Mouse (Mus musculus) erythroblast, embryonic 14.5 days (primary cell): Measurements from ENCODE around the gene Usp35. TPM values are rescaled to one million over a fixed set of nuclear protein-coding genes. Genes with fewer than 3 reads are reported as not detected.

Experiments
- H3K27me3 ChIP-seq: 2 replicates; pipeline ENCODE4 v1.6.1; 2012; ENCODE audit warnings: inconsistent platforms; ENCODE audit not compliant: control insufficient read depth
- H3K36me3 ChIP-seq: 2 replicates; pipeline ENCODE4 v1.6.1; 2012; ENCODE audit warnings: mild to moderate bottlenecking, inconsistent platforms; ENCODE audit not compliant: control insufficient read depth
- H3K4me1 ChIP-seq: 2 replicates; pipeline ENCODE4 v1.6.1; 2012; ENCODE audit warnings: inconsistent platforms; ENCODE audit not compliant: control insufficient read depth
- H3K4me3 ChIP-seq: replicated peaks from 2 replicates; pipeline ENCODE3; 2012; ENCODE audit warnings: moderate library complexity, mild to moderate bottlenecking, inconsistent platforms
- H3K9me3 ChIP-seq: 2 replicates; pipeline ENCODE4 v1.6.1; 2012; ENCODE audit warnings: low read length, inconsistent platforms, mixed read lengths; ENCODE audit not compliant: control insufficient read depth
- GATA1 ChIP-seq: IDR thresholded peaks from 2 replicates; pipeline ENCODE4 v1.6.1; 2012; ENCODE audit warnings: low read length, inconsistent platforms, mixed read lengths
- TAL1 ChIP-seq: IDR thresholded peaks from 3 replicates; pipeline ENCODE4 v1.6.1; 2012; ENCODE audit warnings: low read length, inconsistent platforms, mixed read lengths
- polyA plus RNA-seq: library from polyadenylated mRNA; stranded (reverse); fragments of >175 nt; gene quantifications from 2 replicates; pipeline ENCODE4 v1.2.3, GENCODE M21; 2012

The Usp35 gene
- polyA plus RNA-seq, 1 experiment: 0.02 TPM

DNA sequence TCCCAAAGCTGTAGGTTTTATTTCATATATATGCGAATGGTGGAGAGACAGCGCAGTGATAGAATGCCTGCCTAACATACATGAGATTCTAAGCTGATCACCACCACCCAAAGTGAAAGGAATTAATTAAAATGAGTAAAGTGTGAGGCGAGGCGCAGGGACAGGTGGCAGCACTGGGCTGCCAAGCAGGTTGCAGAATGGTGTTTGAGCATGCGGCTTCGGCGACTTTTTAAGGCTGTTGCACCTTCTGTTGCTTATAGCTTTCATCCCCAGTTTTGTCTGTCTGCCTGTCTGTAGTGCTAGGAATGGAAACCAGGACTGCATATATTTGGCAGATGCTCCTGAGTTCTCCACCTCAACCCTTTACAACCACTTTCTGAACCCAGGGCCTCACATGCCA is 7.8 kb upstream of the Usp35 start:
- no peaks in the 10 kb centered on the region for H3K27me3 ChIP-seq
- H3K36me3 ChIP-seq: no peaks in the 10 kb centered on the region
- no peak for TF ChIP-seq GATA1
- TF ChIP-seq TAL1: no peak
- no peaks in the 10 kb centered on the region for H3K9me3 ChIP-seq
- H3K4me1 ChIP-seq: peaks cover 4% of the 10 kb centered on the region
- H3K4me3 ChIP-seq: no peak overlapping the region

DNA sequence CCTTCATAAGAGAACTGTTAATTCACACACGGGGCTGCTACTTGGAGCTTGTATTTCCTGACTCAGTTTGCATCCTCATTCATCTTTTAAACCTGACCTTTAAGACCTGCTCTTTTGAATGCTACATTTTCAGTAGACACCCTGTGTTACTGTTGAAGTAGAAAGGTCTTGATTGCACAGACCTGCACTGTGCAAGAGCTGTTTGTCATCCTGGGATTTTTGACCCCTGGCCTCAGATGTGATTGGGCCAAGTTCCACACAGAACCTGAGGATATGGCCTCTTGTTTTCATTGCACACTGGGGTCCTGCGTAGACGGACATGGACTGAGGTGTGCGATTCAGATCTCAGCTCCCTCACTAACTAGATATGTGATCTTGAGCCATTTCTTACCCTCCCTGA is 6.8 kb upstream of the Usp35 start:
- Histone ChIP-seq H3K4me3 (no peak overlapping the region), H3K9me3 (no peaks in the 10 kb centered on the region), H3K4me1 (peaks cover 4% of the 10 kb centered on the region), H3K36me3 (no peaks in the 10 kb centered on the region), H3K27me3 (no peaks in the 10 kb centered on the region)
- no peak for TF ChIP-seq TAL1
- TF ChIP-seq GATA1: no peak

DNA sequence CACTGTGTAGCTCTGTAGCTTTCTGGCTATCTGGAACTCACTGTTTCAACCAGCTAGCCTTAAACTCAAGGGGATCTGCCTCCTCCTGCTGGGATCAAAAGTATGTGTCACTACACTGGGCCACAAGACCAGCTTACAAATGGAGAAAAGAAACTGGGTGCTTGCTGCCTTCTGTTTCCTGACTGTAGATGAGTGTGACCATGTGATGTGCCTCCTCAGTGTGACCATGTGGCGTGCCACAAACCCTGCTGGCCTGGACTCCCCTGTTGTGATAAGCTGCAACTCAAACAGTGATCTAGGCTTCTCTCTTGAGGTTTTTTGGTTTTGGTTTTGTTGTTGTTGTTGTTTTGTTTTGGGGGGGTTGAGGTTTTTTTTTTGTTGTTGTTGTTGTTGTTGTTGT is 4.9 kb upstream of the Usp35 start:
- Histone ChIP-seq H3K4me3 (no peak overlapping the region), H3K4me1 (peaks cover 18% of the 10 kb centered on the region), H3K9me3 (no peaks in the 10 kb centered on the region), H3K36me3 (no peaks in the 10 kb centered on the region), H3K27me3 (no peaks in the 10 kb centered on the region)
- TF ChIP-seq GATA1: no peak
- TF ChIP-seq TAL1: no peak

DNA sequence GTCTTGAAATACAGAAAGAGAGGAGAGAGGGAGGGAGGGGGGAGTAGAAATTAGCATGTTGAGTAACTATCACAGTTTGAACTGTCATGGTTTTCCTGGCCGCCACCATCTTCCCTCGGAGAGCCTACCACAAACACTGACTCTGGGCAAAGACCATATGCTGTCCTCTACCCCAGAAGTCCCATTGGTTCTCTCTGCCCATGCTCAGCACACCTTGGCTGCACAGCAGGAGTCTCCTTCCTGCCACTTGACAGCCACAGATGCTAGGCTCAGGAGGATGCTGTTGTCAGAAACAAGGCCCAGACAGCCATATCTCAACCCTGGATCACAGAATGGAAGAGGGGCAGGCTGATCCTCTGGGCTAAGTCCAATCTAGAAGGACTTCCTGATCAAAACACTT is 2.6 kb upstream of the Usp35 start:
- H3K4me3 ChIP-seq: no peak overlapping the region
- no peaks in the 10 kb centered on the region for H3K9me3 ChIP-seq
- TF ChIP-seq GATA1: no peak
- no peak for TF ChIP-seq TAL1
- H3K4me1 ChIP-seq: peaks cover 24% of the 10 kb centered on the region
- H3K27me3 ChIP-seq: peaks cover 5% of the 10 kb centered on the region; the same call in 1 of the 2 replicates
- H3K36me3 ChIP-seq: no peaks in the 10 kb centered on the region

DNA sequence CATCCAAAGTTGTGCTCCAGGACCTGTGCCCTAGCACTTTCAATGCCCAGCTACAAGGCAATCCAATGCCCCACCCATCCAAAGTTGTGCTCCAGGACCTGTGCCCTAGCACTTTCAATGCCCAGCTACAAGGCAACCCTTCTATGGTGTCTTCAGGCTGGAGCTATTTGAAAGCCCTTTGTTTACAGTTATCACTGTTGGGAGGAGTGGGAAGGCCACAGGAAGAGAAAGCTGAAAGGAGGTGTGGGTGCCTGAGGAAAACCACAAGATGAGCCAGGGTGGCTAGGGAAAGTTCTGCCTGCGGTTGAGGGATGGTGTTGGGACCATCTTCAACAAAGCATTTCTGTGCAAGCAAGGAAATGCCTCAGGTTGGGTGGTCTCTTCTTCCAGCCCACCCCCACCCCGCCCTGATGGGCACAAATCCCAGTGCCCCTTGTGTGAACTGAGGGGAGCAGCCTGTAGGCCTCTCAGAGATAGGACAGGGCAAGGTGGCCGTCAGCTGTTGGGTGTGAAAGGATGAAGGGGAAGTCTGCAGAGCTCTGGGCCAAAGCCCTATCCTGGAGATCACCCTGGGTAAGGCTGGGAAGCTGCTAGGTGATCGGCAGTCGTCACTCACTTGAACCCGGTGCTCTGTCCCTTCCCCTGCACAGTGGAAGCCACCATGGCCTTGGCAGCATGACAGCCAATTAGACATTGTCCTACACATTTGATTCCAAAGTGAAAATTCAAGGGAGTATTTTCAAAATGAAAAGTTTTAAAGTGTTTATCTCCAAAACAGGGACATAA is 1.5 kb upstream of the Usp35 start:
- TF ChIP-seq GATA1: no peak
- TF ChIP-seq TAL1: no peak
- H3K4me1 ChIP-seq: peaks cover 24% of the 10 kb centered on the region

DNA sequence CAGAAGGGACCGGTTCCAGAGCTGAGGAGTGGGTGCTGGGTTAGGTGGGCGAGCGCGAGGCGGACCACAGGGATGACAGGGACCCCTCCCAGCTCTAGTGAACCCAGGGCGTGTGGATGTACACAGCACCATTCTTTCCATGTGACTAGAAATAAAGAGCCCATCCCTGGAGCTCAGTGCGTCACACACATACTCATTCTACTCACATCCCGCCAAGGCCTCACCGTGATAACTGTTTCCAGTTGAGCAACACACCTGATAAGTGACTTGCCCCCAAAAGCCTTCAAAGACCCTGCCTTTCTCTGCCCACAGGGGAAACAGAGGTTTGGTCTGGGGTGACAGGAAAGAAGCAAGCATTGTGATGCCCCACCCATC is 834 bp upstream of the Usp35 start:
- TF ChIP-seq GATA1: no peak
- no peak for TF ChIP-seq TAL1
- peaks cover 5% of the 10 kb centered on the region for H3K27me3 ChIP-seq
- H3K4me3 ChIP-seq: peak overlapping the region; percentile 84
- H3K9me3 ChIP-seq: no peaks in the 10 kb centered on the region
- H3K4me1 ChIP-seq: peaks cover 24% of the 10 kb centered on the region
- no peaks in the 10 kb centered on the region for H3K36me3 ChIP-seq

More for the DNA sequence above, 1.5 kb upstream of the Usp35 start:
- Histone ChIP-seq H3K36me3 (no peaks in the 10 kb centered on the region), H3K9me3 (no peaks in the 10 kb centered on the region), H3K27me3 (peaks cover 5% of the 10 kb centered on the region; the same call in 1 of the 2 replicates), H3K4me3 (peak overlapping the region; percentile 3)

DNA sequence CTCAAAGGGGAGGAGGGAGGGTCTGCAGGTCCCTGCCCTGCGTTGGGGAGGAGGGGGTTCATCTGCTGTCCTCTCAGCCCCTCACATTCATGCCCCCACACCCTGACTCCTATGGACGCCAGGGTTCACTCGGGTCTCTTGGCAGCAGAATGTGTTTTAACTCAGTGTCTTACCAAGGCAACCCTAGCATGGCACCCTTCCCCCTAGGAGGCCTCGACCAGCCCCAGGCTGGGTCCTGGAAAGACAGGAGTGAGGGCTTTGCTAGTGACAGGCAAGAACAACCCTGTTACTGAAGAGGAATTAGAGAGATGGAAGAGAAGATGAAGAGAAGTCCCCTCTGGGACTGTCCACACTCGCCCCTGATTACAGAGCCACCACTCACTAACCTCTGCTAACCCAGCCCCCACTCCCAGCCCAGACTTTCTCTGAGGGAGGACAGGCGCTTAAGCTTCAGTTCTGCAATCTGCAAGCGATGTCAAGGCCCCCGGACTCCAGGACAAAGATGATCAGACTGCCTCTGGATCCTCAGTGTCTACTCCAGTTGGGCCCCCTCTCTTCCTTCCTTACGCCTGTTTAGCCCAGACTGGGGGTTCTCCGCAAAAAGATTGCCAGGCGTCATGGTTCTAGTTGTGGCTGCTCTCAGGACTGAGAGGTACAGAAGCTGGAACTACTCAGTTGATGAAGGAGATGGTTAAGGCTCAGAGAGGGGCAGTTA is 732 bp downstream of the Usp35 start:
- Histone ChIP-seq H3K9me3 (no peaks in the 10 kb centered on the region), H3K27me3 (peaks cover 21% of the 10 kb centered on the region), H3K36me3 (no peaks in the 10 kb centered on the region), H3K4me3 (peak overlapping the region; percentile 84), H3K4me1 (peaks cover 24% of the 10 kb centered on the region)
- TF ChIP-seq TAL1: no peak
- no peak for TF ChIP-seq GATA1

DNA sequence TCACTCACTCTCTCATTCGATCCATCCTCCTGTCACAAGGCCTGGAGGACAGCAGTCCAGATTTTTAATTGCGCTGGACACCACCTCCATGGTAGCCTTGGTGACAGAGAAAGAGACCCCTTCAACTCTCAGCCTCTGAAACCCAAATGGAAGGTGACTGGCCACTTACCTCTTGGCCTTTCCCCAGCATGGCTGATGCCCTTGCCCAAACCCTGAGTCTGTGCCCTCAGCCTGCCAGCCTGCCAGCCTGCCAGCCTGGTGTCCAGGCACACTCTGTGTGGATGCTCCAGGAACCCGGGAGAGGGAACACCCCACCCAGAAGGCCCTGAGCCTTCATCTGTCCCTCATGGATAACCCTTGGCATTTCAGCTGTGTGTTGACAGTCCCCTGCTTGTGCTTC is 2.1 kb downstream of the Usp35 start:
- no peaks in the 10 kb centered on the region for H3K36me3 ChIP-seq
- H3K4me3 ChIP-seq: no peak overlapping the region
- H3K9me3 ChIP-seq: no peaks in the 10 kb centered on the region; the same call in 1 of the 2 replicates
- peaks cover 35% of the 10 kb centered on the region for H3K27me3 ChIP-seq
- TF ChIP-seq TAL1: no peak
- TF ChIP-seq GATA1: no peak
- H3K4me1 ChIP-seq: peaks cover 24% of the 10 kb centered on the region

DNA sequence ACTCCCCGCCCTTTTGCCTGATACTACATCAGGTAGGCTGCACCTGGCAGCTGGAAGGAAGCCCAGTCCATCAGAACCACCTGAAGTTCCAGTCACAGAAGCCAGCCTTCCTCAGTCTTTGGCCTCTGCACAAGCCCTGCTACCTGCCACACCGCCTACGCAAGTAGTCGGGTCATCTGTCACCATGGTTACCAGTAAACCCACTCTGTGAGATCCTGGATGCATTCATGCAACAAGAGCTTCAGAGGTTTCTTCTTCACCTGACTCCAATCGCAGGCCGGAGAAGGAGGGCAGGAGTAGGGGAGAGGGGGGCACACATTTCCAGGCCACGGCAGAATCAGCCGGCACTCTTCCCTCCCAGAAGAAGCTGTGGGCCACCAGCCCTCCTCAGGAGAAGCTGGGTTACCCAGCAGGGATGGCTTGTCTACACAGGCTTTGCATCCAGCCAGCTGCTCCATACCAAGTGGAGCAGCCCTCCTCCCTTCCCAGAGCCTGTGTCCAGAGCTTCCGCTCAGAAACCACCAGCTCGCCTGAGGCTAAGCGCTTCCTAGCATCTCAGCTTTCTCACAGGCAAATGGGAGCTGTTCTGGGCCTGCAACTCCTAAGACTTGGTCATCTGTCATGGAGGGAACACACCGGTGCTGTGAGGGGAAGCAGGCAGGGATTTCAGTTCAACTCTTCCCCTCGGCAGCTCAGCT is 2.8 kb downstream of the Usp35 start:
- H3K4me1 ChIP-seq: peaks cover 24% of the 10 kb centered on the region
- TF ChIP-seq TAL1: no peak
- H3K36me3 ChIP-seq: no peaks in the 10 kb centered on the region
- H3K27me3 ChIP-seq: peaks cover 41% of the 10 kb centered on the region
- H3K4me3 ChIP-seq: no peak overlapping the region
- H3K9me3 ChIP-seq: no peaks in the 10 kb centered on the region; the same call in 1 of the 2 replicates
